Mouse (Mus musculus) urinary bladder, postnatal 4 days (tissue): ENCODE data around the gene 1700020L24Rik.

ENCODE experiments used
- DNase-seq, 2 experiments: peaks; one replicate each; pipeline ENCODE4 v3.0.0; 2021 to 2022; ENCODE audit warnings: low spot score in 2 of 2

1700020L24Rik gene

GRCm38 (mm10) chr11:83437377-83437776 is at the start of gene 1700020L24Rik:
Gene 1700020L24Rik, plus strand, starts transcription at chr11:83437677.
- DNase-seq = no peak

- no peak for DNase-seq
Measured at GRCm38 (mm10) chr11:83393062-83393461, 44.4 kb upstream of the 1700020L24Rik start.

GRCm38 (mm10) chr11:83394802-83395439 is 42.6 kb upstream of the 1700020L24Rik start:
- no peak for DNase-seq

GRCm38 (mm10) chr11:83397626-83398025 is 39.9 kb upstream of the 1700020L24Rik start:
- no peak for DNase-seq

GRCm38 (mm10) chr11:83398724-83399123 is 38.8 kb upstream of the 1700020L24Rik start:
- DNase-seq = no peak

GRCm38 (mm10) chr11:83403787-83404186 is 33.7 kb upstream of the 1700020L24Rik start:
- no peak for DNase-seq

GRCm38 (mm10) chr11:83406391-83406790 is 31.1 kb upstream of the 1700020L24Rik start:
- no peak for DNase-seq

- DNase-seq = no peak
Measured at GRCm38 (mm10) chr11:83408242-83408641, 29.2 kb upstream of the 1700020L24Rik start.

- DNase-seq = no peak
Measured at GRCm38 (mm10) chr11:83409087-83409754, 28.3 kb upstream of the 1700020L24Rik start, which contains the start of gene Rasl10b. Gene Rasl10b, plus strand, starts transcription at chr11:83409137.

GRCm38 (mm10) chr11:83409792-83410291 is 27.6 kb upstream of the 1700020L24Rik start:
- DNase-seq = no peak

- no peak for DNase-seq
Measured at GRCm38 (mm10) chr11:83410510-83410909, 27.0 kb upstream of the 1700020L24Rik start.

GRCm38 (mm10) chr11:83417080-83417479 is 20.4 kb upstream of the 1700020L24Rik start:
- DNase-seq = no peak

- no peak for DNase-seq
Measured at GRCm38 (mm10) chr11:83417708-83418107, 19.8 kb upstream of the 1700020L24Rik start.

- DNase-seq = no peak
Measured at GRCm38 (mm10) chr11:83418566-83418965, 18.9 kb upstream of the 1700020L24Rik start.

- DNase-seq = no peak
Measured at GRCm38 (mm10) chr11:83420338-83420737, 17.1 kb upstream of the 1700020L24Rik start.

GRCm38 (mm10) chr11:83421305-83421704 is 16.2 kb upstream of the 1700020L24Rik start:
- peak; percentile 39 to 83 for DNase-seq

GRCm38 (mm10) chr11:83424681-83425080 is 12.8 kb upstream of the 1700020L24Rik start:
- peak in 1 of 2 experiments; percentile 36 for DNase-seq

GRCm38 (mm10) chr11:83426964-83427363 is 10.5 kb upstream of the 1700020L24Rik start:
- DNase-seq = no peak

- no peak for DNase-seq
Measured at GRCm38 (mm10) chr11:83429355-83429754, 8.1 kb upstream of the 1700020L24Rik start, which contains the start of gene Gas2l2. Gene Gas2l2, minus strand, starts transcription at chr11:83429455.

- no peak for DNase-seq
Measured at GRCm38 (mm10) chr11:83432533-83432932, 4.9 kb upstream of the 1700020L24Rik start.

- DNase-seq = no peak
Measured at GRCm38 (mm10) chr11:83439426-83440060, 2.1 kb downstream of the 1700020L24Rik start.
